Mouse (Mus musculus): Measurements from ENCODE around the gene Pgc. TPM values are rescaled to one million over a fixed set of nuclear protein-coding genes. Genes with fewer than 3 reads are reported as not detected.

Pgc gene
- polyA plus RNA-seq (2012; rRNA removed), result 1.9 and 2.0 TPM in 2 replicates

DNA sequence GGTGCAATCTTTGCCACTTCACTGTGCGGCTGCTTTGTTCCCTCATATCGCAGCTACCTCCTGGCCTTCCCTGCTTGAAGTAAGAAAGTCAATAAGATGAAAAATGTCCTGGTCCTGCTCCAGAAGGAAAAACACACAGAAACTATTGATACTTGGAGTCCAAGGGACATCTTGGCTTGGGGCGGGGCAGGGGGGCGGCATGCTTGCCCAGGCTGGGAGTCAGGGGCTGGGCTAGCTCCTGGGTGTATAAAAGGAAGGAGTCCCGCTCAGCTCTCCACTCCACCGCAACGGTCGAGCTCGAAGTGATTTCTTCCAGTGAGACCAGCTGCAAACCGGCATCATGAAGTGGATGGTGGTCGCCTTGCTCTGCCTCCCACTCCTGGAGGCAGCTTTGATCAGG is at the start of gene Pgc:
TSS of gene Pgc (plus strand) at position 277 of the 400 bp plus-strand sequence.
- no peak within 1 kb of the TSS for H3K4me3 ChIP-seq (replicated peaks; ENCODE audit: extremely low read depth, low read depth, low read length)
- H3K4me1 ChIP-seq (ENCODE audit: control insufficient read depth, insufficient read depth, low read length), result no peaks in the 10 kb centered on the region
- TF ChIP-seq CTCF (IDR thresholded peaks at IDR 0.05; ENCODE audit: insufficient read depth, low read length) (no peak), POLR2A (IDR thresholded peaks at IDR 0.05; ENCODE audit: borderline replicate concordance, extremely low read depth, low read depth, low read length) (no peak)
- 58% methylated on average over 11 of the region's 11 CpGs for WGBS
- no peak for DNase-seq

DNA sequence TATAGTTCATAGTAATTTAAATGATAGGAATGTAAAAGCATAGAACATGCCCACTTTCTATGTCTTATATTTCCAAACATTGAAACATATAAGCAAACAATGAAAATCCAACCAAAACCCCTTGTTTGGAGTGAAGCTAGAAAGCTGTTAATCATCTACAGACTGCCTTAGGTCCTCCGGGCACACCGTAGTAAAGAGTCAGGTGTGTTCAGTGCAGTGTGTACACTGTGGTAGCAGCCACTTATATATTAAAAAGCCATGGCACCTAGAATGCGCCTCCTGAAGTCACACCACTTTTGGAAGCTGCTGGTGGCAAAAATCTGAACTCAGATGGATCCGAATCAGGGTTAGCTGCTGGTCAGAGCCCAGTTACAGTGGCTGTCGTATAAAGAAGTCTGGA is 48.4 kb upstream of the Pgc start:
- DNase-seq, result no peak
- Histone ChIP-seq H3K4me1 (ENCODE audit: control insufficient read depth, insufficient read depth, low read length) (no peaks in the 10 kb centered on the region), H3K4me3 (replicated peaks; ENCODE audit: extremely low read depth, low read depth, low read length) (no peak overlapping the region)
- 71% methylated on average over 5 of the region's 5 CpGs for WGBS
- TF ChIP-seq CTCF (IDR thresholded peaks at IDR 0.05; ENCODE audit: insufficient read depth, low read length) (no peak), POLR2A (IDR thresholded peaks at IDR 0.05; ENCODE audit: borderline replicate concordance, extremely low read depth, low read depth, low read length) (no peak)

DNA sequence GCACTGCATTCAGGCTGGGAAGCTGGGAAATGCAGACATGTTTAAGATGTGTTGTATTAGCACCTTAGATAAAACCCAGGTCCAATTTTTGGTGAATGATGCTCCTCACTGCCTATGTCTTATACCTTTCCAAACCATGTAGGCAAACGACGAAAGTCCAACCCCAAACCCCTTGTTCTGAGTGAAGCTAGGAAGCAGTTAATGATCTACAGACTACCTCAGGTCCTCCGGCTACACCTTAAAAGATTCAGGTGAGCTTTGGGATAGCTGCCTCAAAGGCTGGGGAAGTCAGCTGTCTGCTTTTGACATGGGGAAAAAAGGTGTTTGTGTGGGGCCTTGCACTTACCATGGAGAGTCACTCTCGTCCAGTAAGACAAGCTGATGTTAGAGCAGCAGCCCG is 47.9 kb upstream of the Pgc start:
- DNase-seq, result no peak
- no peak overlapping the region for H3K4me3 ChIP-seq (replicated peaks; ENCODE audit: extremely low read depth, low read depth, low read length)
- TF ChIP-seq CTCF (IDR thresholded peaks at IDR 0.05; ENCODE audit: insufficient read depth, low read length), result no peak
- no peak for TF ChIP-seq POLR2A (IDR thresholded peaks at IDR 0.05; ENCODE audit: borderline replicate concordance, extremely low read depth, low read depth, low read length)
- WGBS, result 76% methylated on average over 5 of the region's 5 CpGs
- no peaks in the 10 kb centered on the region for H3K4me1 ChIP-seq (ENCODE audit: control insufficient read depth, insufficient read depth, low read length)

DNA sequence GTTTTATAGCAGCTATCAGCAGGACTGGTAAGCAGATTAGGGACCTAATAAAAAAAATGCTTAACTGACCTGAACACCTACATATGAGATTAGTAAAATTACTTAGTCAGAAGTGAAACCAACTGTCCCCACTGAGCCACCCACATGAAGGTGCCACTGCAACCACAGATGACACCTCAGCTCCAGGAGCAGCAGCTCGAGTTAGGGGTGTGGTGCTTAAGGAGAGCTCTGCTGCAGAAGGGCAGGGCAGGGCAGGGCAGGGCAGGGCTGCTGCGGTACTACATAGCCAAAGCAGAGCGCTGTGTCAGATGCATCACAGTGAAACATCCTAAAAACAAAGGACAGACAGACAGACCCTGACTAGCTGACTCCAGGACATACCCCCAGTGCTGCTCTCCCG is 43.8 kb upstream of the Pgc start:
- TF ChIP-seq CTCF (IDR thresholded peaks at IDR 0.05; ENCODE audit: insufficient read depth, low read length) (no peak), POLR2A (IDR thresholded peaks at IDR 0.05; ENCODE audit: borderline replicate concordance, extremely low read depth, low read depth, low read length) (no peak)
- Histone ChIP-seq H3K4me1 (ENCODE audit: control insufficient read depth, insufficient read depth, low read length) (peaks cover 6% of the 10 kb centered on the region; the same call in 1 of the 2 replicates), H3K4me3 (replicated peaks; ENCODE audit: extremely low read depth, low read depth, low read length) (no peak overlapping the region)
- WGBS, result 63% methylated on average over 4 of the region's 4 CpGs
- no peak for DNase-seq

DNA sequence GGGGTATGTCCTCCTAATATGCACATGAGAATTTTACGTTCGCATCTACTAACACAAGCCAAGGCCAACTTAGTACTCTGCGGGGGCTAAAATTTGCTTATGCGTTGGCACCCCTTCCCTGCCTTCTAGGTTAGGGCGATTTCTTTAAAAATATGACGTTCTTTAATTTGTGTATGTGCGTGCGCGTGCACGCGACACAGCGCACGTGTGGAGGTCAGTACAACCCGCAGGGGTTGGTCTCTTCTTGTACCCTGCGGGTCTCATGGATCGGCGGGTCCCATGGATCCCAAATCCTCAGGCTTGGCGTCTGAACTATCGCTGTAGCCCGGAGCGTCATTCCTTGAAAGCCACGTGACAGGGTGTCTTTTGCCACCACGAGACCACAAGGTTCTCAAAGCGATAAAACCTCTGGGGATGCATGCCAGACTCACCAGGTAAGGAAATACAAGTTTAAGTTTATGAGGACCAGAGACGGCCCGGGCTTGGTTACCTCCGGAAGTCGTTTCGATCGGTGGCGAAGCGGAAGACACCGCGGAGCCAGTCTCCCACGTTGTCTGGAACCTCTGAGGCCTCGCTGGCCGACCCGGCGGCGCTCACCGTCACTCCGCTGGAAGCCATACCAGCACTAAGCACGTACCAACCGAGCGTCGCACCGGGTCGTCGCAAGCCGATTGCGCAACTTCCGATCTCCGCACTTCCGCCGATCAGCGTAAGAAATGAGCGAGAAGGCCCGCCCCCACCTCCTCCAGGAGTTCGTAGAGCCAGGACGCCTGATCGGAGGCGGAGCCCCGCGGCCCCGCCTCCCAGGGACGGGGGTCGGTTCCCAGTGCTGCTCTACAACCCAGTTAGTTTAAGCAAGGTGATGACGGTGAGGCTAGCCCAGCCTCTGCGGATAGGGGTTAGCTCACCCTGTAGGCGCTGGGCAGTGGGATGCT is 39.0 kb upstream of the Pgc start:
- under 1% methylated on average over 70 of the region's 70 CpGs for WGBS
- peak; percentile 93 for DNase-seq

DNA sequence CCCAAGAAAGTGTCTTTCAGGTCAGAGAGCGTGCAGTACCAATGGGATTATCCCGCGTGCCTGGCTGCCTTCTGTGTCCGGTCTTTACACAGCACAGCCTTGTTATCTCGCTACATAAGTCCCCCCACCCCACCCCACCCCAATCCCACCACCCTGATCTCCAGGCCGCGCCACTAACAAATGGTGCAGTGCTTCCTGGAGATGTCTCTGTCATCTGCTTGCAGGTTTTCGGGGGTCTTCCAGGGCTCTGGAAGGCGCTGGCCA is 38.4 kb upstream of the Pgc start, which contains the start of gene Tomm6:
TSS of gene Tomm6 (minus strand) at position 43 of the 264 bp plus-strand sequence.
- peak within 1 kb of the TSS; percentile 83 for H3K4me3 ChIP-seq (replicated peaks; ENCODE audit: extremely low read depth, low read depth, low read length)
- TF ChIP-seq CTCF (IDR thresholded peaks at IDR 0.05; ENCODE audit: insufficient read depth, low read length), result no peak
- TF ChIP-seq POLR2A (IDR thresholded peaks at IDR 0.05; ENCODE audit: borderline replicate concordance, extremely low read depth, low read depth, low read length), result no peak
- no peak for DNase-seq
- 0% methylated on average over 9 of the region's 9 CpGs for WGBS
- H3K4me1 ChIP-seq (ENCODE audit: control insufficient read depth, insufficient read depth, low read length), result peaks cover 6% of the 10 kb centered on the region; the same call in 1 of the 2 replicates

More for the DNA sequence above, 39.0 kb upstream of the Pgc start:
- TF ChIP-seq CTCF (IDR thresholded peaks at IDR 0.05; ENCODE audit: insufficient read depth, low read length) (no peak), POLR2A (IDR thresholded peaks at IDR 0.05; ENCODE audit: borderline replicate concordance, extremely low read depth, low read depth, low read length) (peak; percentile 87; the same call in 1 of the 2 replicates)
- Histone ChIP-seq H3K4me1 (ENCODE audit: control insufficient read depth, insufficient read depth, low read length) (peaks cover 6% of the 10 kb centered on the region; the same call in 1 of the 2 replicates), H3K4me3 (replicated peaks; ENCODE audit: extremely low read depth, low read depth, low read length) (peak overlapping the region; percentile 83)

DNA sequence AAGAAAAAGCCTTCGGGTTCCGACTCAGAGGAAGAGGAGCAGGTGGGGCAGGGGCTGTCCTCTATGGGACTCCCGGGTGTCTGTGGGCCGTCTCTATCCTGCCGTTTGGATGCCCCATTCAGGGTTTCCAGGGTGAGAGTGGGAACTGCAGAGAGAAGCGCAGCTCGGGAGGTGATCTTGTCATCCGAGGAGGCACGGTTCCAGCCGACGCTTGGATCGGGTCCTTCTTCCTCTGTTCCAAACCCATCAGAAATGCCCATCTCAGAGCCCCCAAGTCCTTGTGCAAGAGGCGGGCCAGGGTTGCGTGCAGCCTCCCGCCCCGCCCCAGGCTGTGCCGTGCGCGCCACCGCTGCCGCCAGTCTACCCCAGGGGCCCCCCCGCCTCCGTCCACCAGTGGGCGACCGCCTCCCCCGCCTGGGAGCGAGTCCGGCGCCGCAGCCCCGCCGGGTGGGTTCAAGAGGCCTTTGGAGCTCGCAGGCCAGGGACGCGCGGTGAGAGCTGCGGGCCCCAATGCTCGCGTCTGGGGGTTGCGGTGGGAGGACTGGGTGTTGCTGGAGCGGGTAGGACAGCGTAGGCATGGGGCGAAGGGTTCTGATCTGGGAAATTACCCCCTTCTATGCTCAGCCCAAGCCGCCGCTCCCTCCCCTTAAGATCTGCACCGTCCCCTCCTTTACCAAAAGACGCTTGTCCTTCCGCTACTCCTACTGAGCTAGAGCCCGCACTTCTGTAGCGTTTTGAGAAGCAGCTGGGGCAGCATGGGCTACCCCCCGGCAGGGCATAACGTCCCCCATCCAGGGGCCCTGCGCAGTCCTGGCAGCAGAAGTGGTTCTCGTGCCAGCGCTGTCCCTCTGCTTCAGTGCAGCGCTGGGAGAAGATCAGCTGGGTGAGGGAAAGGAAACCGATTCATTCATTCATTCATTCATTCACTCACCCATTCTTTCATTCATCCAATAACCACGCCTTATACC is 37.8 kb upstream of the Pgc start, which contains the start of gene Frs3:
TSS of gene Frs3 (plus strand) at position 423 of the 968 bp plus-strand sequence.
- no peak for TF ChIP-seq CTCF (IDR thresholded peaks at IDR 0.05; ENCODE audit: insufficient read depth, low read length)
- TF ChIP-seq POLR2A (IDR thresholded peaks at IDR 0.05; ENCODE audit: borderline replicate concordance, extremely low read depth, low read depth, low read length), result 0 out of 2 replicates have a peak, but pooled peaks have one; percentile 3

DNA sequence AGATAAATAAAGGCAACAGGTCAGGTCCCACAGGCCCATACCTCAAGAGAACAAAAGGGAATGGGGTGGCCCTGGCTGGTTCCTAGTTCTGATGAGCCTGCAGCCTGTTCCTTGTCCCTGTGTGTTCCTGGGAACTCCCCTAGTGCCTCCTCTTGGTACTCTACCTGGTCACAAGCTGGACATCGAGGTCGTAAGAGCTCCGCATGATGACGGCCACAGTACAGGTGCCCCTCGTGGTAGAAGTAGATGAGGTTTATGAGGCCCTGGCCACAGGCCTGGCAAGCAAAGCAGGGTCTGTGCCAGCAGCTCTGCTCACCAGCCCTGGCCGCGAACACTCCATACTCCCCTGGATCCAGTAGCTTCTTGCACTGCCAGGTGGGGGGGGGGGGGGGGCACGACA is 36.7 kb upstream of the Pgc start:
- TF ChIP-seq CTCF (IDR thresholded peaks at IDR 0.05; ENCODE audit: insufficient read depth, low read length) (no peak), POLR2A (IDR thresholded peaks at IDR 0.05; ENCODE audit: borderline replicate concordance, extremely low read depth, low read depth, low read length) (no peak)
- Histone ChIP-seq H3K4me1 (ENCODE audit: control insufficient read depth, insufficient read depth, low read length) (peaks cover 6% of the 10 kb centered on the region; the same call in 1 of the 2 replicates), H3K4me3 (replicated peaks; ENCODE audit: extremely low read depth, low read depth, low read length) (no peak overlapping the region)
- DNase-seq, result no peak
- WGBS, result 89% methylated on average over 8 of the region's 8 CpGs

More for the DNA sequence above, 37.8 kb upstream of the Pgc start, which contains the start of gene Frs3:
- Histone ChIP-seq H3K4me3 (replicated peaks; ENCODE audit: extremely low read depth, low read depth, low read length) (peak within 1 kb of the TSS; percentile 83), H3K4me1 (ENCODE audit: control insufficient read depth, insufficient read depth, low read length) (peaks cover 6% of the 10 kb centered on the region; the same call in 1 of the 2 replicates)
- WGBS, result 2% methylated on average over 58 of the region's 58 CpGs
- DNase-seq, result peak; percentile 58

DNA sequence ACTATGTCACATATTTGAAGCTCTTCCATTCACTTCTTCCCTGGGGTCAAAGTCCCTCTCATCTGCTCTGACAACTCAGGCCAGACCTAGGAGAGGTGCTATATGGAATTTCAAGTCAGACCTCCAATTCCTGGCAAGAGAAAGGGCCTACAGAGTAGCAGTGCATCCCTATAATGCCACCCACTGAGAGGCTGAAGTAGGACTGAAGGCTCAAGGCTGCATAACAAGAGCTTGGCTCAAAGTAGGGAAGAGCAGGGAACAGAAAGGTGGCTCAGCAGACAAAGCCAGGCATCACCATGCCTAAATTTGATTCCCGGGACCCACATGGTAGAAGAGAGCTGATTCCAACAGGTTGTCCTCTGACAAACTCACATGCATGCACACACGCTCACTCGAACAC is 35.0 kb upstream of the Pgc start:
- no peak for DNase-seq
- H3K4me3 ChIP-seq (replicated peaks; ENCODE audit: extremely low read depth, low read depth, low read length), result no peak overlapping the region
- TF ChIP-seq CTCF (IDR thresholded peaks at IDR 0.05; ENCODE audit: insufficient read depth, low read length) (no peak), POLR2A (IDR thresholded peaks at IDR 0.05; ENCODE audit: borderline replicate concordance, extremely low read depth, low read depth, low read length) (no peak)
- WGBS, result 96% methylated on average over 3 of the region's 3 CpGs
- H3K4me1 ChIP-seq (ENCODE audit: control insufficient read depth, insufficient read depth, low read length), result peaks cover 6% of the 10 kb centered on the region; the same call in 1 of the 2 replicates

Measured in lung, adult 2 months (tissue).